Mouse (Mus musculus): ENCODE data around the gene Rsph6a. TPM values are rescaled to one million over a fixed set of nuclear protein-coding genes. Genes with fewer than 3 reads are reported as not detected.
A peak's percentile ranks its signal among the peaks of the same experiment; 100 is the strongest.

Rsph6a gene
- polyA plus RNA-seq, 1 experiment from 2014 or later, result not detected

DNA sequence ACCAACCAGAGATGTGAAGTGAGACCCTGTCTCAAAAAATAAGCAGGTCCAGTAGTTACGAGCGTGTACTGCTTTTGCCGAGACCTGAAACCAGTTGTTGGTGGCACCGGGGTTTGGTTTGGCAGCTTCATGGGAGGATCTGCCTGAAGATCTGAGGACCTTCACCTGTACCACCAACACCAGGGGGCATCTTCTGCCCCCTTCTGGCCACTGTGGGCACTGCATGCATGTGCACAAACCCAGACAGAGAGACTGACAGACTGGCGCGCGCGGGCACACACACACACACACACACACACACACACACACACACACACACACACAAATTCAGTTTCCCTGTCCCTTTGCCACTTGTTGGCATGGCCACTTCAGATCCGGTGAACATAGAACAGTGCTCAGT lies 19.0 kb downstream of the Rsph6a start:
- H3K36me3 ChIP-seq, result peaks cover 8% of the 10 kb centered on the region
- no peak for ATAC-seq (ENCODE audit: low FRiP score, low read depth)
- no peak overlapping the region for H3K27ac ChIP-seq
- H3K9me3 ChIP-seq, result no peaks in the 10 kb centered on the region
- H3K27me3 ChIP-seq, result no peaks in the 10 kb centered on the region
- H3K9ac ChIP-seq, result no peak overlapping the region
- H3K4me3 ChIP-seq, result no peak overlapping the region
- no peak overlapping the region for H3K4me2 ChIP-seq (replicated peaks)
- peaks cover 19% of the 10 kb centered on the region for H3K4me1 ChIP-seq
- 75% methylated on average over 9 of the region's 9 CpGs for WGBS

DNA sequence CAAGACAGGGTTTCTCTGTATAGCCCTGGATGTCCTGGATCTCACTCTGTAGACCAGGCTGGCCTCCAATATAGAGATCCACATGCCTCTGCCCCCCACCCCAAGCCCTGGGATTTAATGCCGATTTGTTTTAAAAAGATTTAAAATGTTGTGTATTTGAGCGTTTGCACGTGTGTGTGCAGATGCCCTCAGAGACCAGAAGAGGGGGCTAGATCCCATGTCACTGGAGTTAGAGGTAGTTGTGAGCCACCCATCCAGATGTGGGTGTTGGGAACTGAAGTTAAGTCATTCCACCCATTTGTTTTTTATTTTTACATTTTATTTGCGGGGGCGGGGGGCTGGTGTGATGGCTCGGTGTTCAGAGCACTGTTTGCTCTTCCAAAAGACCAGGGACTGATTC lies 20.0 kb downstream of the Rsph6a start:
- H3K4me2 ChIP-seq (replicated peaks), result no peak overlapping the region
- H3K4me1 ChIP-seq, result peaks cover 19% of the 10 kb centered on the region
- no peak overlapping the region for H3K27ac ChIP-seq
- WGBS, result 92% methylated on average over 6 of the region's 6 CpGs
- ATAC-seq (ENCODE audit: low FRiP score, low read depth), result no peak
- peaks cover 18% of the 10 kb centered on the region for H3K36me3 ChIP-seq
- no peaks in the 10 kb centered on the region for H3K27me3 ChIP-seq
- H3K4me3 ChIP-seq, result no peak overlapping the region
- no peaks in the 10 kb centered on the region for H3K9me3 ChIP-seq
- H3K9ac ChIP-seq, result no peak overlapping the region

DNA sequence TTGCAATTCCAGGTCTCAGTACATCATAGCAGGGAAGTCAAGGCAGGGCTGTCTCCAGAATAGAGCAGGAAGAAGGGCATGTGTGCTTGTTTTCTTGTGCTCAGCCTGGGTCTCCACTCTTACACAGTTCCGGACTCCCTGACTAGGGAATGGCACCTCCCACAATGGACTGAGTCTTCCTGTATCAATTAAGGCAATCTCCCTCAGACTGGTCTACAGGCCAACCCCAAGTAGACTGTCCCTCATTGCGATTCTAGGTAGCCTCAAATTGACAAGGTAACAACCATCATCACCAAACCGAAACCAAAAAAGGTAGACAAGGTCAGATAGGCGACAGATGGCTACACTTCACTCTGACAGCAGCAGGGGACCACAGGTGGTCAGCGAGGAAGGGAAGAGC lies 20.7 kb downstream of the Rsph6a start:
- Histone ChIP-seq H3K9me3 (no peaks in the 10 kb centered on the region), H3K27me3 (no peaks in the 10 kb centered on the region), H3K36me3 (peaks cover 26% of the 10 kb centered on the region), H3K27ac (no peak overlapping the region), H3K9ac (no peak overlapping the region), H3K4me1 (peaks cover 19% of the 10 kb centered on the region), H3K4me2 (replicated peaks) (peak overlapping the region; percentile 66), H3K4me3 (peak overlapping the region; percentile 99)
- WGBS, result 50% methylated on average over 5 of the region's 5 CpGs
- ATAC-seq (ENCODE audit: low FRiP score, low read depth), result no peak

DNA sequence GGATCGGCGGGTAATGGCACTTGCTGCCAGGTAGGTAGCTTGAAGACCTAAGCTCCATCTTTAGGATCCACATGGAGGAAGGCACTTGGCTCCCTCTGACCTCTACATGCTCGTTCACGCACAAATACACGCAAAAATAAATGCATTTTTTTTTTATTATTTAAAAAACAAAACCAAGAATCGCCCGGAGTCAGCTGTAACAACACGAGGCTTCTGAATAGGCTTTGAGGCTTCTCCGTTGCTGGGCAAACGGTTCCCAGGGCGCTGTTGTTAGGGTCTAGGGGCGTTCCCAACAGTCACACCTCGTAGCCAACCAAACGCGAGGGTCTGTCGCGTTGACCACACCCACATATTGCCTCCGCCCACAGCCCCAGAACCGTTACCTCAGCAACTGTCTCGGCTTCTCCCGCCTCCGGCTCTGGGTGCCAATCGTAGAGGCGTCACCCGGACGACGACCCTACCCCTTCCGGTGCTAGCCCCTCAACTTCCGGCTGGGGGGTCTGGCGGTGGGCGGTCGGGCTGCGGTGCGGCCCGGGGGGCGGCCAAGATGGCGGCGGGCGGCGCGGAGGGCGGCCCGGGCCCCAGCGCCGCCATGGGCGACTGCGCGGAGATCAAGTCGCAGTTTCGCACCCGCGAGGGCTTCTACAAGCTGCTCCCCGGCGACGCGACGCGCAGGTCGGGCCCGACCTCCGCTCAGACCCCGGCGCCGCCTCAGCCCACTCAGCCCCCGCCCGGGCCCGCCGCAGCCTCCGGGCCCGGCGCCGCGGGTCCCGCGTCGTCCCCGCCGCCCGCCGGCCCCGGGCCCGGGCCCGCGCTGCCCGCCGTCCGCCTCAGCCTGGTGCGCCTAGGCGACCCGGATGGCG lies 21.5 kb downstream of the Rsph6a start, which contains the start of gene Dmwd:
TSS of gene Dmwd (plus strand) at position 505 of the 863 bp plus-strand sequence.
- WGBS, result under 1% methylated on average over 67 of the region's 91 CpGs
- Histone ChIP-seq H3K4me3 (peak within 1 kb of the TSS; percentile 99), H3K27ac (peak within 1 kb of the TSS; percentile 69; the same call in 1 of the 2 replicates), H3K4me2 (replicated peaks) (peak within 1 kb of the TSS; percentile 96), H3K9ac (peak within 1 kb of the TSS; percentile 99), H3K27me3 (no peaks in the 10 kb centered on the region), H3K36me3 (peaks cover 33% of the 10 kb centered on the region), H3K9me3 (no peaks in the 10 kb centered on the region), H3K4me1 (peaks cover 19% of the 10 kb centered on the region)
- ATAC-seq (ENCODE audit: low FRiP score, low read depth), result peak; percentile 98

DNA sequence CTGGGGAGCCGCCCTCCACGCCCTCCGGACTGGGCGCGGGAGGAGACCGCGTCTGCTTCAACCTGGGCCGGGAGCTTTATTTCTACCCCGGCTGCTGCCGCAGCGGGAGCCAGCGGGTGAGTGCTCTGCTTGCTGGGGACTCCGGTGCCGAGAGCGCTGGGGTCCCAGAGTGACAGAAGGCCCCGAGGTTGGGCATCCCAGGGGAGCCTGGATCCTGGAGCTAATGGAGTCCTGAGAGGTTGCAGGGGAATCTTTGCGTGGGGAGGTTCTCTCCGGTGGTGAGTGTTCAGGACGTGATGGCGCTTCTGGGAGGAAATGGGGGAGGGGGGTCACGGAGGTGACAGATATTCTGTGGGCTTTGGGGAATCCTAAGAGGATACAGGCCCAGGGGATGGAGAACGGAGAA lies 22.1 kb downstream of the Rsph6a start:
- H3K27me3 ChIP-seq, result no peaks in the 10 kb centered on the region
- H3K4me1 ChIP-seq, result peaks cover 19% of the 10 kb centered on the region
- H3K9ac ChIP-seq, result peak overlapping the region; percentile 99
- peak overlapping the region; percentile 99 for H3K4me3 ChIP-seq
- no peak for ATAC-seq (ENCODE audit: low FRiP score, low read depth)
- under 1% methylated on average over 21 of the region's 22 CpGs for WGBS
- peaks cover 39% of the 10 kb centered on the region for H3K36me3 ChIP-seq
- peak overlapping the region; percentile 69; the same call in 1 of the 2 replicates for H3K27ac ChIP-seq
- H3K9me3 ChIP-seq, result no peaks in the 10 kb centered on the region
- peak overlapping the region; percentile 96 for H3K4me2 ChIP-seq (replicated peaks)

DNA sequence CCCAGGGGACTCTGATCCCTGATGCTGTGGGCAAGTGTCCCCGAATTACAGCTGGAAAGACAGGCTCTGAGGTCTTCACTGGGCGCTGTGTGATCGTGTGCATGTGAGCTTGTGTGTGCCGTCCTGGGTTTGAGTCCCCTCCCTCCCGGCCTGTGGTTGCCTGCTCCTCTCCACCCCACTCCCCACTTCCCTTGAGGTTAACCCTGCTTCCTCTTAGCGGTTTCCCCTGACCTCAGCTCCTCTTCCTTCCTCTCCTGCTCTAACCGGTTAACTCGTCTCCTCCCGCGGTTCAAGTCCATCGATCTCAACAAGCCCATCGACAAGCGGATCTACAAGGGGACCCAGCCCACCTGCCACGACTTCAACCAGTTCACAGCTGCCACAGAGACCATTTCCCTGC lies 23.3 kb downstream of the Rsph6a start:
- WGBS, result 73% methylated on average over 14 of the region's 14 CpGs
- H3K4me2 ChIP-seq (replicated peaks), result peak overlapping the region; percentile 96
- H3K4me3 ChIP-seq, result peak overlapping the region; percentile 99
- peak overlapping the region; percentile 99 for H3K9ac ChIP-seq
- H3K9me3 ChIP-seq, result no peaks in the 10 kb centered on the region
- no peak overlapping the region for H3K27ac ChIP-seq
- H3K36me3 ChIP-seq, result peaks cover 51% of the 10 kb centered on the region
- H3K27me3 ChIP-seq, result no peaks in the 10 kb centered on the region
- H3K4me1 ChIP-seq, result peaks cover 30% of the 10 kb centered on the region
- no peak for ATAC-seq (ENCODE audit: low FRiP score, low read depth)

DNA sequence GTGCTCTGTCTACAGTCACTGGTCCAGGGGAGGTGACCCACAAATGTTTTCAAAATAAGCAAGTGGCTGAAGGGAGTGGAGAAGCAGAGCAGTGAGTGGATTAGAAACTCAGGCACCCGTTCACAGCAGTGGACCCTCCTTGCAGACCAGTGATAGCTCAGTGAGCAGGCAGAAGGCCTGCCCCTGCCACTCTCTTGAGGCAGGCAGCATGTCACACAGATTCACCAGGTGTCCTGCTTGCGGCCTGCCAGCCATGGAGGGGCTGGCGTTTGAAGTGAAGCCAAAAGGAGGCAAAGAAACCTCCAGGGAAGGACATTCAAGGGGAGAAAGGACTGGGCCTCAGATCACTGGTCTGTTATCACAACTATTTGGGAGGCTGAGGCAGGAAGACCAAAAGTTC lies 24.2 kb downstream of the Rsph6a start:
- peaks cover 58% of the 10 kb centered on the region for H3K36me3 ChIP-seq
- WGBS, result 75% methylated on average over 3 of the region's 3 CpGs

DNA sequence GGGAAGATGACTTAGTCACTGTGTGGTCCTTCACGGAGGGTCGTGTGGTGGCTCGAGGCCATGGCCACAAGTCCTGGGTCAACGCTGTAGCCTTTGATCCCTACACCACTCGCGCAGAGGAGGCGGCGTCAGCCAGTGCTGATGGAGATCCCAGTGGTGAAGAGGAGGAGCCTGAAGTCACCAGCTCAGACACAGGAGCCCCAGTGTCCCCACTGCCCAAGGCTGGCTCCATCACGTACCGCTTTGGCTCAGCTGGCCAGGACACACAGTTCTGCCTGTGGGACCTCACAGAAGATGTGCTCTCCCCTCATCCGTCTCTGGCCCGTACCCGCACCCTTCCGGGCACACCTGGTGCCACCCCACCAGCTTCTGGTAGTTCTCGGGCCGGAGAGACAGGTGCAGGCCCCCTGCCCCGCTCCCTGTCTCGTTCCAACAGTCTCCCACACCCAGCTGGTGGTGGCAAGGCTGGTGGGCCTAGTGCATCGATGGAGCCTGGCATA lies 26.0 kb downstream of the Rsph6a start:
- Histone ChIP-seq H3K9me3 (no peaks in the 10 kb centered on the region), H3K9ac (no peak overlapping the region), H3K27ac (no peak overlapping the region), H3K4me1 (peaks cover 53% of the 10 kb centered on the region), H3K4me3 (no peak overlapping the region), H3K4me2 (replicated peaks) (no peak overlapping the region), H3K36me3 (peaks cover 58% of the 10 kb centered on the region), H3K27me3 (no peaks in the 10 kb centered on the region)
- no peak for ATAC-seq (ENCODE audit: low FRiP score, low read depth)
- WGBS, result 82% methylated on average over 19 of the region's 19 CpGs

More for the DNA sequence above, 24.2 kb downstream of the Rsph6a start:
- H3K4me1 ChIP-seq, result peaks cover 40% of the 10 kb centered on the region
- no peak overlapping the region for H3K9ac ChIP-seq
- ATAC-seq (ENCODE audit: low FRiP score, low read depth), result no peak
- H3K9me3 ChIP-seq, result no peaks in the 10 kb centered on the region
- H3K27ac ChIP-seq, result no peak overlapping the region
- no peak overlapping the region for H3K4me2 ChIP-seq (replicated peaks)
- no peaks in the 10 kb centered on the region for H3K27me3 ChIP-seq
- H3K4me3 ChIP-seq, result no peak overlapping the region

DNA sequence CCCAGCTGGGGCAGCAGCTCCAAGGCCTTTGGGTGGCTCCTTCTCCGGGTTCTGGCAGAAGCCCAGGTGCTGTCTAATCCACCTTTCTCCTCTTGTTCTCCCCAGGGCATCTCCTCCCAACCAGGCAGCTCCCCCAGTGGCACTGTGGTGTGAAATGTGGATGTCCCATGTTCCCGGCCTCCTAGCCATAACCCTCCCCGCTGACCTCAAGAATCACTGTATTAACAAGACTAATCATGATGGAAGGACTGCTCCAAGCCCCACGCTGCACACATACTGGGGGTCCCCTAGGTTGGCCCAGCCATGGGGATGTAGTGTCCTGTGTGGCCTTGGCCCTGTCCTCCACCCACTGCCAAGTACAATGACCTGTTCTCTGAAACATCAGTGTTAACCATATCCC lies 27.7 kb downstream of the Rsph6a start:
- no peak overlapping the region for H3K9ac ChIP-seq
- peaks cover 56% of the 10 kb centered on the region for H3K4me1 ChIP-seq
- H3K4me3 ChIP-seq, result no peak overlapping the region
- H3K9me3 ChIP-seq, result no peaks in the 10 kb centered on the region
- ATAC-seq (ENCODE audit: low FRiP score, low read depth), result no peak
- H3K27me3 ChIP-seq, result no peaks in the 10 kb centered on the region
- WGBS, result 81% methylated on average over 4 of the region's 4 CpGs
- no peak overlapping the region; the same call in 1 of the 2 replicates for H3K27ac ChIP-seq
- H3K36me3 ChIP-seq, result peaks cover 64% of the 10 kb centered on the region
- no peak overlapping the region for H3K4me2 ChIP-seq (replicated peaks)

DNA sequence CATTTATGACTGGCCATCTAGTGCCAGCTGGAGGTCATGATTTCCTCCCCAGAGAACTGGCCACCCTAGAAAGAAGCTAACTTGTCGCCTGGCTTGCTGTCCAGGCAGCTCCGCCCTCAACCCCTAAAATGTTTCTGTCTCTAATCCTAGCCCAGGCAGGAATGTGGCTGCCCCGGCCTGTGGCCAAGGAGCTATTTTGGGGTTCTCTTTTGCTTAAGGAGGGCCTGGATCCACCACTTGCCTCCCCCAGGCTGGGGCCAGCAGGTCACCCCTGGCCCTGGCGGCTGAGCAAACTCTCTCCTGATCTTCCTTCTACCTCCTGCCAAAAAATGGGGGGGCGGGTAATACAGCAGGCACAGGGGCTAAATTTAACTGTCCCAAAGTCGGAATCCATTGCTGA lies 28.6 kb downstream of the Rsph6a start:
- H3K4me3 ChIP-seq, result 0 out of 2 replicates have a peak overlapping the region, but pooled peaks have one; percentile 27
- H3K36me3 ChIP-seq, result peaks cover 69% of the 10 kb centered on the region
- H3K27ac ChIP-seq, result no peak overlapping the region
- ATAC-seq (ENCODE audit: low FRiP score, low read depth), result 0 out of 2 replicates have a peak, but pooled peaks have one; percentile 1
- H3K9me3 ChIP-seq, result no peaks in the 10 kb centered on the region
- 53% methylated on average over 6 of the region's 6 CpGs for WGBS
- peaks cover 48% of the 10 kb centered on the region for H3K4me1 ChIP-seq
- peak overlapping the region; percentile 50 for H3K4me2 ChIP-seq (replicated peaks)
- peak overlapping the region; percentile 46; the same call in 1 of the 2 replicates for H3K9ac ChIP-seq
- H3K27me3 ChIP-seq, result no peaks in the 10 kb centered on the region

DNA sequence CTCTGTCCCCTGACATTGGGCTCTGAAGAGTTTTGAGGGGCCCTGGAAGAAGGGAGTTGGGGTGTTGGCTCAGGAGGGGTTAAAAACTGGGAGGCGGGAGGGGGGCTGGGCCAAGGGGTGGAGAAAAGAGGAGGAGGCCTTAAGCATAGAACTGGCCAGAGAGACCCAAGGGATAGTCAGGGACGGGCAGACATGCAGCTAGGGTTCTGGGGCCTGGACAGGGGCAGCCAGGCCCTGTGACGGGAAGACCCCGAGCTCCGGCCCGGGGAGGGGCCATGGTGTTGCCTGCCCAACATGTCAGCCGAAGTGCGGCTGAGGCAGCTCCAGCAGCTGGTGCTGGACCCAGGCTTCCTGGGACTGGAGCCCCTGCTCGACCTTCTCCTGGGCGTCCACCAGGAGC lies 29.2 kb downstream of the Rsph6a start, which contains the start of gene Dmpk:
TSS of gene Dmpk (plus strand) at position 149 of the 400 bp plus-strand sequence.
- peaks cover 48% of the 10 kb centered on the region for H3K4me1 ChIP-seq
- peaks cover 69% of the 10 kb centered on the region for H3K36me3 ChIP-seq
- H3K9ac ChIP-seq, result peak within 1 kb of the TSS; percentile 46; the same call in 1 of the 2 replicates
- H3K27ac ChIP-seq, result peak within 1 kb of the TSS; percentile 49; the same call in 1 of the 2 replicates
- 42% methylated on average over 10 of the region's 10 CpGs for WGBS
- ATAC-seq (ENCODE audit: low FRiP score, low read depth), result peak; percentile 25; the same call in 1 of the 2 replicates
- no peaks in the 10 kb centered on the region for H3K9me3 ChIP-seq
- H3K4me2 ChIP-seq (replicated peaks), result peak within 1 kb of the TSS; percentile 50
- peak within 1 kb of the TSS; percentile 27 for H3K4me3 ChIP-seq
- no peaks in the 10 kb centered on the region for H3K27me3 ChIP-seq

DNA sequence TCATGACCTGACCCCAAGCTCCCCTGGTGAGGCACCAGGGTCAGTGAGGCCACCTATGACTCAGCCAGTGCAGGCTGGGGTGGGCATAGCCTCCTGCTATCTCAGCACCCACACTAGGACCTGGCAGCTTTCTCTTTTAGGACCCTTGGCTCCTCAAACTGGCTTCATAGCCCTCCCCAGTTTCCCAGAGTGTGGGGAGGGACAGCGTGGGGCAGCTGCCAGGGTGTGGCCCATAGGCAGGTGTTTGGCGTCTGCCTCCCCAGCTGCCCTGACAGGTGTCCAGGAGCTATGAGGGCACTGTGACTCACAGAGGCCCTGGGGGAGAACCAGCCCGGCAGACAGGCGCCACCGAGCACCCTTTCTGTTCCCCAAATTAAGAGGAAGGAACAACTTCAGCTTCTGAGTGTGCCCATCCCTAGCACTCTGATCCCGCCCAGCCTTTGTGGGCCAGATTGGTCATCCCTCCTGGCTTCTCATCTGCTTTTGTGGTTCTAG lies 29.8 kb downstream of the Rsph6a start:
- Histone ChIP-seq H3K9me3 (no peaks in the 10 kb centered on the region), H3K27ac (peak overlapping the region; percentile 49; the same call in 1 of the 2 replicates), H3K4me1 (peaks cover 48% of the 10 kb centered on the region), H3K4me2 (replicated peaks) (peak overlapping the region; percentile 50), H3K36me3 (peaks cover 64% of the 10 kb centered on the region), H3K9ac (0 out of 2 replicates have a peak overlapping the region, but pooled peaks have one; percentile 46), H3K27me3 (no peaks in the 10 kb centered on the region), H3K4me3 (peak overlapping the region; percentile 27)
- WGBS, result 71% methylated on average over 6 of the region's 6 CpGs
- ATAC-seq (ENCODE audit: low FRiP score, low read depth), result no peak
